Mouse (Mus musculus) E14TG2a.4 (cell line): ENCODE results near the gene Cttnbp2.

Source experiments
- CTCF ChIP-seq: conservative IDR thresholded peaks from 2 replicates; pipeline ENCODE4 v1.5.1; 2014; ENCODE audit warnings: low read length
- NANOG ChIP-seq: IDR thresholded peaks from 2 replicates; pipeline ENCODE4 v1.6.1; 2014; ENCODE audit warnings: borderline replicate concordance, low read length, mixed read lengths
- POU5F1 ChIP-seq: IDR thresholded peaks from 2 replicates; pipeline ENCODE4 v1.6.1; 2014; ENCODE audit warnings: low read length, borderline replicate concordance

GRCm38 (mm10) chr6:18344272-18344671 is 170.4 kb downstream of the Cttnbp2 start:
- no peak for TF ChIP-seq CTCF
- no peak for TF ChIP-seq NANOG
- no peak for TF ChIP-seq POU5F1
